Mouse (Mus musculus): ENCODE data around the gene Ccdc159. TPM values are rescaled to one million over a fixed set of nuclear protein-coding genes. Genes with fewer than 3 reads are reported as not detected.

Ccdc159 gene
- polyA plus RNA-seq, 1 experiment from 2014 or later = 8.8 TPM

DNA sequence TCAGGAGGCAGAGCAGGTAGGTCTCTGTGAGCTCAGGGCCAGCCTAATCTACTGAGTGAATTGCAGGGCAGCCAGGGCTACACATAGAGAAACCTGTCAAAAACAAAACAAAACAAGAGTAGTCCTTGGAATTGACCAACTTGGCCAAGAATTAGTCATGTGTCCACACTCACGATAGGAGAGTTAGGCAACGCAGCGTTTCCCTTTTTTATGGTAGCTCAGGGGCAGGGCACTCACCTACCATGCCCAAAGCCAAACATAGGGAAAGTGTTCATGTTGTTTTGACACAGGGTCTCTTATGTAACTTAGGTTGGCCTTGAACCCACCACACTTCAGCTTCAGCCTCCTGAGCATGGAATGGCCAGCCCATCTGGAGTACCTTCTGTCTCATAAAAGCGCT, 42.0 kb downstream of the Ccdc159 start:
- WGBS = 95% methylated on average over 4 of the region's 4 CpGs
- no peak for ATAC-seq (replicated peaks)
- Histone ChIP-seq H3K27me3 (peaks cover under 1% of the 10 kb centered on the region; the same call in 1 of the 2 replicates), H3K9me3 (no peaks in the 10 kb centered on the region), H3K4me2 (replicated peaks) (no peak overlapping the region), H3K27ac (replicated peaks) (no peak overlapping the region), H3K36me3 (no peaks in the 10 kb centered on the region), H3K4me3 (no peak overlapping the region), H3K4me1 (no peaks in the 10 kb centered on the region), H3K9ac (replicated peaks) (no peak overlapping the region)

DNA sequence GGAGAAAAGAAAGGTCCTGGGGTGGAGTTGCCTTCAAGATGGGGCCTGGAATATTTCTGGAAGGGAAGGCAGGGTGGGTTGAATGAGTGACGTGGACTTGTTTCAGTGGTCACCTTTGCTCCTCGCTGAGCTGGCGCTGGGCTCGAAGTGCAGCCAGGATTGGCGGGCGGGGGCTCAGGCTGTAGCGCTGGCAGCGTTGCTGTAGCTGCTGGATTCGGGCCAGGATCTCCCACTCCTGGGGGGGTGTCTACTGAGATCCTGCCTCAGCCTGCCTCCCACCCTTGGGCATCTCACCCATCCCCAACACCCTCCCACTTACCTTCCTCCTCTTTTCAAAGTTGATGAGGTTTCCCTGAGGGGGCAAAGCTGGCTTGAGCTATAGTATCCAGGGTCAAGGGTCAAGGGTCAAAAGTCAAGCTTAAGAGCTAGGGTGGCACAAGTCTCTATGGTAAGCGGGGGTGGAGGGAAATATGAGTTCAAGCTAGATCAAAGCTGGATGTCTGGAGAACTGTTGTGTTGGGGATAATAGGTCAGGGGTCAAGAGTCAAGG, 49.4 kb downstream of the Ccdc159 start:
- no peak overlapping the region for H3K4me3 ChIP-seq
- no peak overlapping the region for H3K27ac ChIP-seq (replicated peaks)
- H3K36me3 ChIP-seq = no peaks in the 10 kb centered on the region
- H3K4me2 ChIP-seq (replicated peaks) = no peak overlapping the region
- no peak overlapping the region for H3K9ac ChIP-seq (replicated peaks)
- no peak for ATAC-seq (replicated peaks)
- H3K4me1 ChIP-seq = peaks cover 10% of the 10 kb centered on the region
- H3K27me3 ChIP-seq = no peaks in the 10 kb centered on the region
- 71% methylated on average over 10 of the region's 10 CpGs for WGBS
- H3K9me3 ChIP-seq = no peaks in the 10 kb centered on the region

DNA sequence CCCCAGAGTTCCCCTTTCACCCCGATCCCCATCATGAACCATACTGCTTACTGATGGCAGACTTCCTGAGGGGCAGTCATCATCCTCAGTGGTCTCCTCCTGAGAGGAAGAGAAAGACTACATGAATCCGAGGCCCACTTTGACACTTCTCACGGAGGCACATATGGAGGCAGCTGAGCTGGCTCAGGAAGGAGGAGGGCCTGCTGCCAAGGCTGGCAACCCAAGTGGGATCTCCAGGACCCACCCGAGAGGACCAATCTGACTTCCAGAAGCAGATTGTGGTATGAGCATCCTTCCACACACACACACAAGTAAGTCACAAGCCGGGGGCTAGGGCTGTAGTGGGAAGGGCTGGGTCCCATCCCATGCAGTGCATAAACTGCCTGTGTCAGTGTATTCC, 50.1 kb downstream of the Ccdc159 start:
- WGBS = 59% methylated on average over 5 of the region's 5 CpGs

DNA sequence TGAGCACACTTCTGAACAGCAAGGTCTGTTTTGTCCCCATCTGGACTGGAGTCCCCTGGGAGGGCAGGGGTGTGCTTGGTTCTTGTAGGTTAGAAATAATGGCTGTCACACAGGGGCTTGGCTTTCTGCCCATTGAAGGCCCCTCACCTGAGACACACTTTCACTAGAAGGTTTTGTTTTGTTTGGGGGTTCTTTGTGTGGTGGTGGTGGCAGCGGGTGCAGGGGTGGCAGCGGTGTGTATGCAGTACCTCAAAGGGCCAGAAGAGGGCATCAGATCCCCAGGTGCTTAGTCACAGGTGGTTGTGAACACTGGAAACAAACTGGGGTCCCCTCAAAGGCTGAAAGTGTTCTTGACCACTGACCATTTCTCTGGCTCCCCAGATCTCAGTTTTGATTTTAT, 50.7 kb downstream of the Ccdc159 start:
- no peak overlapping the region for H3K27ac ChIP-seq (replicated peaks)
- H3K9ac ChIP-seq (replicated peaks) = no peak overlapping the region
- H3K36me3 ChIP-seq = no peaks in the 10 kb centered on the region
- H3K4me2 ChIP-seq (replicated peaks) = no peak overlapping the region
- no peak overlapping the region for H3K4me3 ChIP-seq
- H3K4me1 ChIP-seq = peaks cover 10% of the 10 kb centered on the region
- no peaks in the 10 kb centered on the region for H3K27me3 ChIP-seq
- no peak for ATAC-seq (replicated peaks)
- no peaks in the 10 kb centered on the region for H3K9me3 ChIP-seq
- WGBS = 22% methylated on average over 2 of the region's 2 CpGs

More for the DNA sequence above, 50.1 kb downstream of the Ccdc159 start:
- H3K9ac ChIP-seq (replicated peaks) = no peak overlapping the region
- no peak overlapping the region for H3K4me3 ChIP-seq
- no peaks in the 10 kb centered on the region for H3K36me3 ChIP-seq
- H3K27ac ChIP-seq (replicated peaks) = no peak overlapping the region
- H3K27me3 ChIP-seq = no peaks in the 10 kb centered on the region
- H3K4me1 ChIP-seq = peaks cover 10% of the 10 kb centered on the region
- no peaks in the 10 kb centered on the region for H3K9me3 ChIP-seq
- peak; percentile 41; the same call in 1 of the 2 replicates for ATAC-seq (replicated peaks)
- H3K4me2 ChIP-seq (replicated peaks) = no peak overlapping the region

DNA sequence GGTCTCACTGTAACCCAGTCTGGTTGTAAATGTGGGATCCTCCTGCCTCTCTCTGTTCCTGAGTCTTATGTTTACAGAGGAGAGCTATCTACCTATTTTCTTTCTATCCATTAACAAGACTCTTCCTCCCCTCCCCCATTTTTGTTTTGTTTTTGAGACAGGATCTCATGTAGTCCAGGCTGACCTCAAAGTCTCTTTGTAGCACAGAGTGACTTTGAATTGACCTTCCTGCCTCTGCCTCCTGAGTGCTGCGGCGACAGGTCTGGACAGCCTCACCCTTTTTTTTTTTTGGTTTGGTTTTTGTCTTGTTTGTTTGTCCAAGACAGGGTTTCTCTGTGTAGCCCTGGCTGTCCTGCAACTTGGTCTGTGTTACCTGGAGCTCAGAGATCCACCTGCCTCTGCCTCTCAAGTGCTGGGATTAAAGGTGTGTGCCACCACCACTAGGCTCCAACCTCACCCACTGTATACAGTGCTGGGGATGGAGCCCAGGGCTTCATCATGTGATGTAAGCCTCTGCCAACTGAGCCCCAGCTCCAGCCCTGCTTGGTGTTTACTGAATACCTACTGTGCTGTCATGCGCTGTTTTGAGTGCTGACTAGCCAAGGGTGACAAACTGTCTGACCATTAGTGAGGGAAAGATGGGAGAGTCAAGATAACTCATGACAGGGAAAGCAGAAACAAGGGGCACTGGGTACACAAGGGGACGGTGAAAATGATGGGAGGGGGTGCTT, 51.3 kb downstream of the Ccdc159 start:
- Histone ChIP-seq H3K4me1 (peaks cover 10% of the 10 kb centered on the region), H3K9ac (replicated peaks) (no peak overlapping the region), H3K27me3 (0 out of 2 replicates have a peak, but pooled peaks cover 3% of the 10 kb centered on the region), H3K27ac (replicated peaks) (no peak overlapping the region), H3K36me3 (no peaks in the 10 kb centered on the region), H3K9me3 (no peaks in the 10 kb centered on the region), H3K4me3 (no peak overlapping the region), H3K4me2 (replicated peaks) (no peak overlapping the region)
- no peak for ATAC-seq (replicated peaks)
- 92% methylated on average over 4 of the region's 4 CpGs for WGBS

DNA sequence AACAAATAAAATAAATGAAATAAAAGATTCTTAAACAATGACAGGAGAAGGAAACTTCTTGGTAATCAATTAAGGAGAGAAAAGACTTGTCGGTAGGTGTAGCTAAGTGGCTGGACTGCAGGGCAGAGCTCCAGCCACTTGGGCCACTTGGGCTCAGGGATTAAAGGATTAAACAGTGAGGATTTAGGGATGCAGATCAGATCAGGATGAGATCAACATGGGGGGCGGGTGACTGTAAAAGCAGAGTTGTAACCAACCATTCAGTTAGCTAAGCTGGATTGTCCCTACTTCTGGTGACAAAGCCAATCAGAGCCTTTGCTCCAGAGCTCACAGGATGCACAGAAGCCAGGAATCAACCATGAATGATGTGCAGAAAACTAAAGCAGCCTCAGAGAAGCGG, 56.6 kb downstream of the Ccdc159 start:
- Histone ChIP-seq H3K27me3 (peaks cover 30% of the 10 kb centered on the region), H3K9me3 (no peaks in the 10 kb centered on the region), H3K4me1 (peaks cover 11% of the 10 kb centered on the region), H3K9ac (replicated peaks) (no peak overlapping the region), H3K27ac (replicated peaks) (no peak overlapping the region), H3K36me3 (no peaks in the 10 kb centered on the region), H3K4me3 (no peak overlapping the region), H3K4me2 (replicated peaks) (no peak overlapping the region)
- ATAC-seq (replicated peaks) = no peak
- WGBS = 3% methylated on average over 3 of the region's 3 CpGs

Other genes with a start within 250 kb of the Ccdc159 start
- gene Ldlr, start 204.0 kb upstream of the Ccdc159 start, polyA plus RNA-seq (2015; fragmentation: Nextera tagmentation; extraction: Ambion mirVana) = 15.9 and 17.3 TPM in 2 replicates
- gene Spc24, start 167.2 kb upstream of the Ccdc159 start, polyA plus RNA-seq (2015; fragmentation: Nextera tagmentation; extraction: Ambion mirVana) = 41.7 and 55.9 TPM in 2 replicates
- gene Kank2, start 128.7 kb upstream of the Ccdc159 start, polyA plus RNA-seq (2015; fragmentation: Nextera tagmentation; extraction: Ambion mirVana) = 2.9 and 3.7 TPM in 2 replicates
- 0.27 and 0.51 TPM in 2 replicates for gene Angptl8, start 92.0 kb upstream of the Ccdc159 start, polyA plus RNA-seq (2015; fragmentation: Nextera tagmentation; extraction: Ambion mirVana)
- gene Dock6, start 74.8 kb upstream of the Ccdc159 start, polyA plus RNA-seq (2015; fragmentation: Nextera tagmentation; extraction: Ambion mirVana) = 10.4 and 12.3 TPM in 2 replicates
- gene Rab3d, start 9.3 kb upstream of the Ccdc159 start, polyA plus RNA-seq (2015; fragmentation: Nextera tagmentation; extraction: Ambion mirVana) = 33.3 and 33.8 TPM in 2 replicates
- 53.5 and 53.7 TPM in 2 replicates for gene Tmem205, start 85 bp downstream of the Ccdc159 start, polyA plus RNA-seq (2015; fragmentation: Nextera tagmentation; extraction: Ambion mirVana)
- 71.9 and 73.0 TPM in 2 replicates for gene Plppr2, start 9.6 kb downstream of the Ccdc159 start, polyA plus RNA-seq (2015; fragmentation: Nextera tagmentation; extraction: Ambion mirVana)
- 9.3 and 12.1 TPM in 2 replicates for gene Swsap1, start 28.3 kb downstream of the Ccdc159 start, polyA plus RNA-seq (2015; fragmentation: Nextera tagmentation; extraction: Ambion mirVana)
- gene Epor, start 36.0 kb downstream of the Ccdc159 start, polyA plus RNA-seq (2015; fragmentation: Nextera tagmentation; extraction: Ambion mirVana) = 1.7 and 1.8 TPM in 2 replicates
- gene Rgl3, start 62.0 kb downstream of the Ccdc159 start, polyA plus RNA-seq (2015; fragmentation: Nextera tagmentation; extraction: Ambion mirVana) = 0.87 and 1.1 TPM in 2 replicates
- gene Ccdc151, start 75.2 kb downstream of the Ccdc159 start, polyA plus RNA-seq (2015; fragmentation: Nextera tagmentation; extraction: Ambion mirVana) = 4.4 and 5.5 TPM in 2 replicates
- gene Prkcsh, start 75.3 kb downstream of the Ccdc159 start, polyA plus RNA-seq (2015; fragmentation: Nextera tagmentation; extraction: Ambion mirVana) = 87.2 and 91.1 TPM in 2 replicates
- 88.9 and 93.3 TPM in 2 replicates for gene Elavl3, start 124.6 kb downstream of the Ccdc159 start, polyA plus RNA-seq (2015; fragmentation: Nextera tagmentation; extraction: Ambion mirVana)
- gene Gm49318, start 143.8 kb downstream of the Ccdc159 start, polyA plus RNA-seq (2015; fragmentation: Nextera tagmentation; extraction: Ambion mirVana) = not detected in 2 replicates
- 23.2 and 23.5 TPM in 2 replicates for gene Zfp653, start 143.9 kb downstream of the Ccdc159 start, polyA plus RNA-seq (2015; fragmentation: Nextera tagmentation; extraction: Ambion mirVana)
- gene Ecsit, start 158.0 kb downstream of the Ccdc159 start, polyA plus RNA-seq (2015; fragmentation: Nextera tagmentation; extraction: Ambion mirVana) = 59.2 and 59.7 TPM in 2 replicates
- gene Cnn1, start 171.7 kb downstream of the Ccdc159 start, polyA plus RNA-seq (2015; fragmentation: Nextera tagmentation; extraction: Ambion mirVana) = 0.53 and 1.1 TPM in 2 replicates
- gene Elof1, start 189.7 kb downstream of the Ccdc159 start, polyA plus RNA-seq (2015; fragmentation: Nextera tagmentation; extraction: Ambion mirVana) = 179 and 181 TPM in 2 replicates
- gene Acp5, start 208.2 kb downstream of the Ccdc159 start, polyA plus RNA-seq (2015; fragmentation: Nextera tagmentation; extraction: Ambion mirVana) = 0.17 and 0.84 TPM in 2 replicates
- gene Pigyl, start 229.4 kb downstream of the Ccdc159 start, polyA plus RNA-seq (2015; fragmentation: Nextera tagmentation; extraction: Ambion mirVana) = 85.9 and 89.6 TPM in 2 replicates

Measured in forebrain, embryonic 15.5 days (tissue).